Mouse (Mus musculus): Measurements from ENCODE around the gene Klhdc7b.

Klhdc7b gene

DNA sequence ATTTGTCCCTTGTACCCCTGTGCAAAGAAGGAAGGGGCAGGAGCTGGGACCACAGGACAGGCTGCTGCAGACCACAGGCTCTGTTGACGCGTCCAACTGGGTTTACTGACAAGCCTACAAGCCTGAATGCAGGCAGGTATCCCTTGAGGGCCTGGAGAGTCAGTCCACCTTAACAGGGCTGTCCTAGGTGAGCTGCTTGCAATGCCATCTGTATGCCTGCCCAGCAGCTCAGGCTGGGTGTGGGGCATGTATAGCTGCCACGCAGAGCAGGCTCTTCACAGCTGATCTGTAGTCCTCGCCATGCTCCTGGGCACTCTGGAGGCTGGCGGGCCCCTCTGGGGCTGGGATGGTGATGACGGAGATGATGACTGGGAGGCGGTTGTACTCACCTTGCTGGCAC lies at the start of gene Klhdc7b:
Klhdc7b (plus strand) TSS at position 301 of the 400 bp plus-strand sequence.
- DNase-seq: no peak

DNA sequence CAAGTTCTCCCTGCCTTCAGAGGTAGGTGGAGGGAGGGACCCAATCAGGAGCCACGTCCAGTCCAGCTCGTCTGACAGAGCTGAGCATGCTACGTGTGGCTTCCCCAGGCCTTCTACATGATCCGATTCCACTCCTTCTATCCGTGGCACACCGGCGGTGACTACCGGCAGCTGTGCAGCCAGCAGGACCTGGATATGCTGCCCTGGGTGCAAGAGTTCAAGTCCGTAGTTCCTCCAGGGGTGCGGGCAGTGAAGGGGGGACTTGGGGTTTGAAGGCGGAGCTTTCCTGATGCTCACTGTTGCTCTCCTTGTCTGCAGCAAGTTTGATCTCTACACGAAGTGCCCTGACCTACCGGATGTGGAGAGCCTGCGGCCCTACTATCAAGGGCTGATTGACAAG lies 48.3 kb upstream of the Klhdc7b start:
- DNase-seq: peak; percentile 38

DNA sequence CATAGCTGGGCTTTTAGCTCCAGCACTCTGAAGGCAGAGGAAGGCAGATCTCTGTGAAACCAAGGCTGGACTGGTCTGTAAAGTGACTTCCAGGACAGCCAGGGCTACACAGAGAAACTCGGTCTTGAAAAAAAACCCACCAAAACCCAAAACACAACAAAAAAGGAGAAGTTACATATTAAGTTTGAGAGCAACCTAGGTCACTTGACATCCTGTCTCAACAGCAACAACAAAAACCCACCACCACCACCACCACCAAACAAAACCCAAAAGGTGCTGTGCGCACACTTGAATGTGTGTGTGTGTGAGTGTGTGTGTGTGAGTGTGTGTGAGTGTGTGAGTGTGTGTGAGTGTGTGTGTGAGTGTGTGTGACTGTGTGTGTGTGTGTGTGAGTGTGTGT lies 45.0 kb upstream of the Klhdc7b start:
- no peak for DNase-seq

DNA sequence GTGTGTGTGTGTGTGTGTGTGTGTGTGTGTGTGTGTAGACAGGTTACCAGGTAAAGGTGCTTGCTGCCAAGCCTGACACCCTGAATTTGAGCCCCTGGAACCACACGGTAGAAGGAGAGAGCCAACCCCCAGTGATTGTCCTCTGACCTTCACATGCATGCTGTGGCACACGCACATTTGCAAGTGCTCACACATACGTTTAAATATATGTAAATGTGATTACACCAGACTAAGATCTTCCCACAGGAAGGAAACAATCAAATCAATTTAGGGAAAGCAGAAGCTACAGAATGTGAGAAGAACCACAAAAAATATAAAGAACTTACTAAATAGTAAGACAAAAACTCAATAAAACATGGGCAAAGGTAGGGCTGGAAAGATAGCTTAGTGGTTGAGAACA lies 44.6 kb upstream of the Klhdc7b start:
- DNase-seq: no peak

DNA sequence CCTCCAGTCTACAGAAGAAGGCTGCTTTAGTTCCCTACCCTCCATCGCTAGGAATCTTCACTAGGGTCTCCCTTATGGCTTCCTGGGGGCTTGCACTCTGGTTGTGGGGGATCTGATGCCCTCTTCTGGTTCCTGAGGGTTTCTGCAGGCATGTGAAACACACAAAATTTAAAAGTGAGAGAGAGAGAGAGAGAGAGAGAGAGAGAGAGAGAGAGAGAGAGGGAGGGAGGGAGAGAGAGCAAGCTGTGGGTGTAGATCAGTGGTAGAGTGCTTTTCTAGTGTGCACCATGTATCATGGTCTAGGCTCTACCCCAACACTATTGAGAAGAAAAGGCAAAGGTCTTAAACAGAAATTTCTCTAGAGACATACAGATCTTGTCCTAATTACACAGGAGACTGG lies 43.0 kb upstream of the Klhdc7b start:
- DNase-seq: no peak

DNA sequence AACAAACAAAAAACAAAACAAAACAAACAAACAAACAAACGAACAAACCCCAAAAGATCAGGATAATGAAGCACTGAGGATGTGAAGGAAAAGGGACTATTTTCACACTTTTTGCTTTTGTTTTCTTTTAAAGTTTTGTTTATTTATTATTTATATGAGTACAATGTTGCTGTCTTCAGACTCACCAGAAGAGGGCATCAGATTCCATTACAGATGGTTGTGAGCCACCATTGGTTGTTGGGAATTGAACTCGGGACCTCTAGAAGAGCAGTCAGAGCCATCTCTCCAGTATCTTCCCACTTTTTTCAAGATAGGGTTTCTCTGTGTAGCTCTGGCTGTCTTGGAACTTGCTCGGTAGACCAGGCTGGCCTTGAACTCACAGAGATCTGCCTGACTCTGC lies 41.4 kb upstream of the Klhdc7b start:
- no peak for DNase-seq

DNA sequence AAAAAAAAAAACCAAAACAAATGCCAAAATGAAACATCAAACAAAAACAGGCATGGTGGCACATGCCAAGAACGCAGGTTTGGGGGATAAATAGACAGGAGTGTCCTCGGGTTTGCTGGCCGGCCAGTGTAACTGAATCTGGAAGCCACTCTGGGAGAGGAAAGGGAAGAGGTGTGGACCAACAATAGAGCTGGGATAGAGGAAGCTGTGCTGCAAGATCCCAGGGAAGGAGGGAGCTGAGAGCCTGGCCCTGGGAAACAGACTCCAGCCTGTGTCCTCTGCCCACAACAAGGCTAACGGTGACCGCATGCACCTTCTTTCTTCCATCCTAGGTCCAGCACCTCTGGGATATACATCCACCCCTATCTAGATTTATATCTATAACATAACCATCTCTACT lies 34.3 kb upstream of the Klhdc7b start:
- no peak for DNase-seq

DNA sequence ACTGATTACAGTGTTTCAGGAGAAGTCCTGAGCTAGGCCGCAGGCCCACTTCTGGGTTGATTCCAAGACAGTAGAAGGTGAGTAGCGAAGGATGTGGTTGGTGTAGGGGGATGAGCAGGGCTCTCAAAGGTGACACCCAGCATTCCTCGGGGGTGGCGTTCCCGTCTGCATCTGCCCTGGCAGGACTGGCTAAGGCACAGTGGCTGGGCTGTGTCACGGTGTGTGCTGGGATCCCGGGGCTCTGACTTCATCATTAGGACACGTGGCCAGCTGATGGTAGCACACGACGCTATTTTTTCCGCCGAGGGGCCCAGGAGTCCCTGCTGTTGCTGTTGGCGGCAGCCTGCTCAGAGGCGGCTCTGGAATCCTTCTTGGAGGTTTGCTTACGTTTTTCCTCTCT lies 33.4 kb upstream of the Klhdc7b start:
- DNase-seq: no peak

DNA sequence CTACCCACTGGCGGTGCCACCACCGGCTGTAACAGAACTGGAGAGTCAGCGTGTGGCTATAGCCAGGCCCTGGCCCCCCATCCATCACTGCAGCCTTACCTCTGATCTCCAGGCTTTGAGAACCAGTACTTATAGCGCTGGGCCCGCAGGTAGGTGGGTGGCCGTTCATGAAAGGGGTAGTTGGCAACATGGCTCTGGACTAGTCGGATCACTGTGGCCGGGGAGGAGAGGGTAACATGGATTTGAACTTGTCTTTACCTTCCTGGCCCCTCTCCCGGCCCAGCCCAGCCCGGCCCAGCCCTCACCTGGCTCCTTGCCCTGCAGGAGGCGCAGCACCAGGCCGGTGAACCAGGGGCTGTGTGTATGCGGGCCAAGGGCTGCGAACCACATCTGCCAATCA lies 32.7 kb upstream of the Klhdc7b start:
- no peak for DNase-seq

DNA sequence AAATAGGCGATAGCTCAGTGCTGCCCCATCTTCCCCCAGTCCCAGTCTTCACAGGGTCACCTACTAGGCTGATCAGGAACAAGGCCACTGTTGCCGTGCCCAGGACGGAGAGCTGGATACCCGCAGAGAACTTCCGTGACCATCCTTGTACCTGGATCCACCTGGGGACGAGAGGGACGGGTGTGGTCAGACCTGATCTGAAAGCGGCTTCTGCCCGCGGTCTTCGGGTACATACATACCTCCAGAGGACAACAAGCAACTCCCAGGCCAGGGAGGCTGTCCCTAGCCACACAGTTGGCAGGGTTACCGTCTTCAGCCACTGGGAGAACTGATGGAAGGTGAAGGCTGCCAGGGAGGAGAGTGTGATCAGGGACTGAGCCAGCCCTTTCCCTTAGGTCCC lies 31.9 kb upstream of the Klhdc7b start:
- no peak for DNase-seq

DNA sequence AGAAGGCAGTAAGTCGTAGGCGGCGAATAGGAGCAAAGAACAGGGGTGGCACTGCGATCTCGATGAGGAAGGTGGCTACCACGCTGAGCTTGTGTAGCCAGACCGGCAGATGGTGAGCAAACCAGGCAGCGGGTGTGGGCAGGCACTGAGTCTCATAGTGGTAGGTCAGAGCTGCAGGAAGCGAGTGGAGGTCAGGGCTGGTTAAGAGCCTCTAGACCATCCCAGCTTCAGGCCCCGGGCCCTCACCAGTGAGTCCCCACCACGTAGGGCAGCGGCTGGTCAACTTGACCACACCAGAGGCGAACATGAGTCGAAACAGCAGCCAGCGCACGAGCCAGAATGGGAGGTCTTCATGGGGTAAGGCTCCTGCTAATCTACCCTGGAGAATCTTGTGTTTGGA lies 30.9 kb upstream of the Klhdc7b start:
- DNase-seq: no peak

DNA sequence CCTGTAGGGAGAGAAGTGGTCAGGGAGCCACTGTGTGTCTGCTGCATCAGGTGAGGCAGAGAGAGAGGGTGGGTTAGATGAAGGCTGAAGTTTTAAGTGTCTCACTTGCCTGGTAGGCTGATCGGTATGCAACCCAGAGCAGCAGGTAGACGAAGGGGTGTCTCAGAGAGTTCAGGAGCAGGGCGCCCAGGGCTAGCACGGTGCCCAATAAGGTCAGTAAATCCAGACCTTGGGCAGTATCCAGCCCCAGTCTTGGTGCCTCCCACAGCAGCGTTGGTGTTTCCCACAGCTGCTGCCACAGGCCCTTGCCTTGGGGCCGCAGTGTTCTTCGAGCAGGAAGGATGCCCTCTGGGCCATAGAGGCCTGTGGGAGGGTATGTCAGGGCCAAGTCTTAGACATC lies 30.3 kb upstream of the Klhdc7b start:
- no peak for DNase-seq

DNA sequence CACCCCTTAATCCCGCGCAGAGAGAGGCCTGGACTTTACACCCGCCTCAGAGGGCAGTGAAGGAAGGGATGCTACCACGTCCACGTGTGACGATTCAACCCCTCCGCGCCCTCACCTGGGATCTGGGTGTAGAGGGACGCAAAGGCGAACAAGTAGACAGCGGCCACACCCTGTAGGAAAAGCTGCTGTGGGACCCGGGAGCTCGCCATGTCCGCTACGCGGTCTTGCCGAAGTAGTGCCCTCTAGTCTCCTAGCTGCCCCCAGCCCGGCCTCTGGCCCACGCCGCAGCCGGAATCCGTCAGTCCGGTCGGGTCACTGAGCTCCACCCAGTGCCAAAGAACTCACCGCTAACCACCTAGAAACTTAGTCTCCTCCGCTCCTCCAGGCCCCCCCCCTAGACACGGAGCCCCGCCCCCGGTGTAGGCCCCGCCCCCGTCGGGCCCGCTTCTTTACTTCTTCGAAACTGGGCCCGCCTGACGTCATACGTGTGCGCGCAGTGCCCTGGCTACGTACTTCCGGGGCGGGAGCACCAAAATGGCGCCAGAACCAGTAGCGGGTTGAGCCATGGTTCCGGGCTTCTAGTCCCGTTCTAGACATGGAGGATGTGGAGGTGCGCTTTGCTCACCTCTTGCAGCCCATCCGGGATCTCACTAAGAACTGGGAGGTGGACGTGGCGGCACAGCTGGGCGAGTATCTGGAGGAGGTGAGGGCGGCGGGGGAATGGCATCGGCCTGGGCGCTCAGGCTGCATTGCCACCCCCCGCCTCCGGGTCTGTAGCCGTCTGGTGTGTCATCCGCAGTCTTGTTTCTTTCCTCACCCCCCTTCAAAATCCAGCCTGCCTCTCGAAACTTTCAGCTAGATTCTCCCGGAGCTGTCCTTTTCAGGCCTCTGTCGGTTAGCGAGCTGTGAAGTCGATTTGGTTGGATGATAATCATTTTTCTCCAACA lies 29.2 kb upstream of the Klhdc7b start, which contains the start of the genes Lmf2 and Ncaph2:
Lmf2 (minus strand) TSS at position 419 of the 947 bp plus-strand sequence.
Ncaph2 (plus strand) TSS at position 479 of the 947 bp plus-strand sequence.
- DNase-seq: peak; percentile 95

DNA sequence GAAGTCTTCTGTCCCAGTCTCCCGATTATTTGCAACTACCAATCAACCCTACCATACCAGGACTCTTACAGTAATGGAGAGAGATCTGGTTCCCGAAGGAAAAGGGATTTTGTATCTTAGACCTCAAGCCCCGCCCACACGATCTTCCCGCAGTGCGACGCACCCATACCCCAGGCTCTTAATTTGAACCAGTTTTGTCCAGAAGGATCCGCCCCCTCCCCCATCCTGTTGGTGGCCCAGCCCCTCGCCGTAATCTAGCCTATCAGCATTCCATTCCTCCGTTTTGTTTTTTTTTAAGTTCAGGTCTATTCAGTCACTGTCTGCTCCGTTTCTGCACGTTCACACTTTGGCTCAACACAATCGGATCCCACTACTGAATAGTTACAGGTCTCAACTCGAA lies 28.3 kb upstream of the Klhdc7b start:
- DNase-seq: peak; percentile 49

DNA sequence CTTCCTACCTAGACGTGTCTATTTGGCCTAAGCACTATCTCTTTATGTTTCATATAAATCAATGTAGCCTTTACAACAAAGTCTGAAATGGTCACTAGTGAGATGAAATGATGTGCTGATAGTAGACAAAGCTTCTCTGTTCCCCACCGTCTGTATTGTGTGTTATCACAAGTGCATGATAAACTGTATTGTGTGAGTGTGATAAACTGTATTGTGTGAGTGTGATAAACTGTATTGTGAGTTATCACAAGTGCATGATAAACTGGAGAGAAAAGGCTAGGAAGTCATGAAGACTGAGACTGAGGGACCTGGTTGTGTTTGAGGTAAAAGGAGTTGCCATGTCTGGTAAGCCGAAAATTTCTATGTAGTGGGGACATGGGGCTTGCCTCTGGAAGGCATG lies 25.9 kb upstream of the Klhdc7b start:
- no peak for DNase-seq

DNA sequence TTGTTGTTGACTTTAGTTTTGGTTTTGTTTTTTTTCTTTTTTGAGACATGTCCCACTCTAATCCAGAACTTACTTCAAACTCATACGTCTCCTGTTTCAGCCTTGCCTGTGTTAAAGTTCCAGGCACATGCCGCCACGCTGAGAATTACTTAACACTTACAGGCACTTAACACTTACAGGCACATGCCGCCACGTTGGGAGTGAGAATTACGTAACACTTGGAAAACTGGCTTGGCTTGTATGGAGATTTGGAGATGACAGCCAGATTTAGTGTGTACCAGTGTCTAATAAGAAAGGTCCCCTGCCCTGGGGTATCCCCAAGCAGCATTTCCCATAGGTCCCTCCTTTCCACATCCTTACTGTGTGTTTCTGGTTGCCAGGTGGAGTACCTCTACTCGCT lies 21.7 kb upstream of the Klhdc7b start:
- no peak for DNase-seq

DNA sequence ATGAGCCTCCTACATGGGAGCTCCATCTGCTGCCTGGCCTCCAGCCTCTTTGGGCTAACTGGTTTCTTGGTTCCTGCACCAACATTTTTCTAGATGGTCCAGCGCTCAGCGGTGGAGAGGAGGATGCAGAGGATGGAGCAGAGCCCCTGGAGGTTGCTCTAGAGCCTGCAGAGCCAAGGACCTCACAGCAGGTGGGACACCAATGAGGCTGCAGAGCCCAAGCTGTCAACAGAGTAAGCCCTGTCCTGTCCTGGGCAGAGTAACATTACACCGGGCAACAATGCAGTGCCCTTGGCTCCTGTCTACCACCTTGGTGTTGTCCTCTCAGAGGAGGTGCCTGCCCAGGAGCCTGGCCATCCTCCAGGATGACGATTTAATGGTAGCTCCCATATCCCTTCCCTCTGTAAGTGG lies 19.6 kb upstream of the Klhdc7b start:
- DNase-seq: no peak

DNA sequence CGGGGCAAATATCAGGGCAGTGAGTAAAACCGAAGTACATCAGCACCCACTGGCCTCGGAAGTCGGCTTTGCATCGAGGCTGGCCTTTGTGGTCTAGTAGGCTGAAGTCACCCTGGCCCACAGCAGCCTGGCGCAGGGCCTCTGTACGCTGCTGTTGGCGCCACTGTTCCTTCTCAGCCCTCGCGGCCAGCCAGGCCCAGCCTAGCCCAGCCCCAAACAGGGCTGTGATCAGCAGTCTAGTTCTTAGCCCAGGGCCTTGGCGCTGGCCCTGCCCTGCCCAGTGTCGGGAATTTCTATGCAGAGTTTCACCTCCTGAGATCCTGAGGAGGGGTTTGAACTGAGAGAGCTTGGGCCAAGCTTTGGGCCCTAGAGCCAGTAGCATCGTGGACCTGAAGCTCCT lies 12.6 kb upstream of the Klhdc7b start:
- DNase-seq: no peak

DNA sequence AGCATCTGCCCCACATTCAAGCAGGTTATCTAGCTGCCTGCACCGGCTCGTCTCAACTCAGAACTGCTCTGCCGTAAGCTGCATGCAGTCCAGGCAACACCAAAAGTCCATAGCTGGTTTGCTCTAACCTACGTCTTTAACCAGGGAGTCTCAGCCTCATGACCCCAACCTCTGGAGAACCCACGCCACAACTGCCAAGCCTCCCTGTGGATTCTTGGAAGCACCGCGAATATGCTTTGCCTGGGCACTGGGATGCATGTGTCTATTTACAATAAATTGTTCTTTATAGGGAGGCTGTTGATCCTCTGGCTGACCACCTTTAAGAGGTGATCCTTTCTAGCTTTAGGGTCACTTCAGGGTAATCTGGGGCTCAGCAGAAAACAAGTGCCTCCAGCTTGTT lies 12.2 kb upstream of the Klhdc7b start:
- no peak for DNase-seq

DNA sequence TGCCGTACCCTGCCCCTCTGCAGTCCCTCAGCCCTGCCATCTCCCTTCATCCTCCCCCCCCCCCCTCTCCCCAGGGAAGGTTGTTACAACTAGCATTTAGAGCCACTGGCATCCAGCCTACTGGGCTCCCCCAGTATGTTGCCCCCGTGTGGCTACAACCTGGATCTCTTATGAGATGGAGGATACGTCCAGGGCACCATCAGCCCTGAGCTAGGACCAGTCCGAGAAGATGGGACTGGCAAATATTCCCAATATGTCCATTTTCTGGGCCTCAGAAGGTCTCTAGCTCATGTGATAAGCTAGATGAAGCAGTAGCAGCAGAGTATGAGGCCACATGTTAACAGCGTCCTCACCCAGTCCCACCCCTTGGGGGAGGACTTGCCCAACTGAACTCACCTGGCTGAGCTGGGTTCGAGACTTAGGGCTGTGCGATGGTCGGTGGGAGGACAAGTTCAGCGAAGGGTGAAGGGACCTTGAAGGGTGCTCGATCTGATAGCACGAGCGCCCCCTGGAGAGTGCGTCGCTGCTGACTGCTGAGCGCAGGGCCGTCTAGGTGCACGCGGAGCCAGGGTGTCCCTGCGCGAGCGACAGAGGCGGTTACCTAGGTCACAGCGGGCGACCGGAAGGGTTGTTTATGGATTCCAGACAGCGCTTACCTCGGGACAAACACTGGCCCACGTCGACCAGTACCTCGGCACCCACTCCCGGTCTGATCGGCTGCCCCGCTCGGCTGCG lies 11.5 kb upstream of the Klhdc7b start:
- DNase-seq: peak; percentile 89

DNA sequence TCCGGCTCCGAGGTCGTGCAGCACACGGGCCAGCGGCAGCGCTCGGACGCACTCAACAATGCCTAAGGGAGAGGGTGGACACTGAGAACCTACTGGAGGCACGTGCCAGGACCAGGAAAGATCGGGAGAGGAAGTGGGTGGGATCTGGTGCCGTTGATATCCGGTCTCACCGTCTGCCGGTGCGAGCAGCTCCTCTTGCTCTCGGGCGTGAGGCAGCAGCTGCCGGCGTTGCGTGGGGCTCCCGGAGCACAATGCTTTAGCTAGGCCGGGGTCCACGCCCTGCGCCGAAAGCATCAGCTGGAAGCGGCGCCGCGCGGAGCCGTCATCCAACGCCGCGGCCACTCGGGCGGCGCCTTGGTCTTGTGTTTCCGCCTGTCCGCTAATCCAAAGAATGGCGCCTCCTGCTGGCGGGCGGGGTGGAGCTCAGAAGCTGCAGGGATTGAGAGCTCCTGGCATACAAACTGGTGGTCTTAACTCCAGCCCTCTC lies 10.9 kb upstream of the Klhdc7b start, which contains the start of gene Sco2:
Sco2 (minus strand) TSS at position 85 of the 487 bp plus-strand sequence.
- DNase-seq: peak; percentile 91

DNA sequence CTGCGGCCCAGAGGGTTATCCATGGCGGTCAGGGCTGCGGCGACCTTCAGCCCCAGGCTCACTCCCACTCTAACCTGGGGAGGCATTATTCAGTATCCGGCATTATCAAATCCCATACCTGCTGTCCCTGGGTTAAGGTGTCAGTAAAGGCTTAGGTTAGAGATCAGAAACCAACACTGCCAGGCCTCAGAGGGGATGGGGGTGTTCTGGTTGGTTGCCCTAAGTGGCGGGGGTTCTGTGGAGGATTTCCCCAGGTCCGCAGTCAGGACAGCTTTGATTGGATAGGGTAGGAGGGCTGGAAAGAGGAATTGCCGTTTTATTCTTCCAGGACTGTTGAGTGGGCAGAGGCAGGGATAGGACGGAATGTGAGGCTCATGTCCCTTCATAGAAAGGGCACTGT lies 10.4 kb upstream of the Klhdc7b start:
- no peak for DNase-seq

DNA sequence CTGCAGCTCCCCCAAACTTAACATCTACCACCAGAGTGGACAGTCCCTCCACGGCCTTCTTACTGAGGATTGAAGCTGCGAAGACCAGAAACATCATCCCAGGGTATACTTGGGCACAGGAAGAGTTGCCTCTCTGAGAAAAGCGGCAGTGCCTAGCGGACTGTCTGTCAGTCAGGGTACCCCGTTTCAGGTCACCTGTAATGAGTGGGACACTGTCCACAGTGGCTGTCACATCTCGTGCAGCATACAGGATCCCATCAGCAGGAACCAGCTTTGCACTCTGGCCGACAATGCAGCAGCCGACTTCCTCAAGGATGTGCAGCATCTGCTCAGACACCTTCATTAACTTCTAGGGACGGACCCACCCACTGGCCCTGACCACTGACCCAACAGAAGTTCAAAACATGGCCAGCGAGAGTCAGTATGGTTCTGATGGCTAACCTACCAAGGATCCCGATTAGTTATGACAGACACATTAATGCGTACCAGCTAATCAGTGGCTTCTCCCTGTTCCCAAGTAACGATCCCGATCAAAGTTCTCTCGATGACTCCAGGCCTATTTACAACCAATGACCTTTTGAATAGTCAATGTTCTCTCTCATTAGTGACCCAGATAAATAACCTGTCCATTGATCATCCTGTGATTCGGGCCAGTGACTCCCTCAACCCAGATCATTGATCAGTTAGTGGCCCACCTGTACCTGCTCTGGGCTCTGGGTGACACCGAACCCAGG lies 9.7 kb upstream of the Klhdc7b start:
- DNase-seq: no peak
